Mouse (Mus musculus): Measurements from ENCODE around the gene Unc5a.

The Unc5a gene

DNA sequence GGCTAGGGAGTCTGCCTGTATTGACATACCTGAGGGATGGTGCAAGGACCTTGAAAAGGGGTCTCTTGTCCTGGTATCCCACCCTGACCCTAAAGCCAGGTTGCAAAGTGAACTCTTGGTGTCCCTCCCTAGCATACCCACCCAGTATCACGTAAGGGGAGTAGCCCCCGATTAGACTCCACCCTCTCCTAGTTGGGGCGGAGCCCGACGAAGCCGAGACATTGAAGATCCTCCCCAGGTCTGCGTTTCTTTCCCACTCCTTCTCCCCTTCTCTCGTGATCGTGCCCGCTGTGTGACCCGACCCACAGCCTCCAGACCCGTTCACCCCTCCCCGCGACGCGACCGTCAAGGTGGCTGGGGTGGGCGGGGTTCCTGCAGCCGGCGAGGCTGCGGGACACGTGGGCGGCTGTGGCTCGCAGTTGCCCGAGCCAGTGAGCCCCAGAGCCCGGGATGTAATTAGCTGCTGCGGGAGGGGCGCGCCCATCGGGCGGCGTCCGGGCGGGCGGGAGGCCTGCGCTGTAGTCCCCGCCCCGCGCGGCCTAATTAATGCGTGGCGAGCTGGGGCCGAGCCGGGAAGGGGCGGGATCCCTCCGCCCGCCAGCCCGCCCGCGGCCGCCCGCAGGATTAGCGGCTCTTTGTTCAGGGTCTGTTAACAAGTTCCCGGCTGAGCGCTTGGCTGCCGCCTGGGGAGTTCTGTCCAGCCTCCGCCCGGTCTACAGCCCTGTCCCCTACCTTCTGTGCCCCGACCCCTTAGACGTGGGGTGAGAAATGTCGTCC, 6.7 kb downstream of the Unc5a start:
- peak; percentile 74 for DNase-seq (ENCODE audit: low read depth, low spot score)

DNA sequence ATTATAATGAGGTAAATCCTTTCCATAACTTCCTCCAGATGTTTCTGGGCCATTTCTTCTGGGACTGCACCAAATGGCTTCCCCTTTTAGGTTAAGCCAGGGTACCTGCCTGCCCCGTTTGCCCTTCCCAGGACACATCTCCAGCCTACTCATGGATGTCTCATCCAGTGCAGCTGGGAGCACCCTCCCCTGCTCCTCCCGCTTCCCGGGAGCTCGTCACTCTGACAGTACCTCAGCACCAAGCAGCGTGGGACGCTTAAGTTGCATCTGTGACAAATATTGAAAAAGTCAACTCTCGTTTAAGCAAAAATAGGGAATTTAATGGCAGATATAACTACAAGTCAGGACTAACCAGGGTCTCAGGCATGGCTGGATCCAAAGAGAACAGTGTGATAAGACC, 8.1 kb downstream of the Unc5a start:
- DNase-seq (ENCODE audit: low read depth, low spot score): no peak

DNA sequence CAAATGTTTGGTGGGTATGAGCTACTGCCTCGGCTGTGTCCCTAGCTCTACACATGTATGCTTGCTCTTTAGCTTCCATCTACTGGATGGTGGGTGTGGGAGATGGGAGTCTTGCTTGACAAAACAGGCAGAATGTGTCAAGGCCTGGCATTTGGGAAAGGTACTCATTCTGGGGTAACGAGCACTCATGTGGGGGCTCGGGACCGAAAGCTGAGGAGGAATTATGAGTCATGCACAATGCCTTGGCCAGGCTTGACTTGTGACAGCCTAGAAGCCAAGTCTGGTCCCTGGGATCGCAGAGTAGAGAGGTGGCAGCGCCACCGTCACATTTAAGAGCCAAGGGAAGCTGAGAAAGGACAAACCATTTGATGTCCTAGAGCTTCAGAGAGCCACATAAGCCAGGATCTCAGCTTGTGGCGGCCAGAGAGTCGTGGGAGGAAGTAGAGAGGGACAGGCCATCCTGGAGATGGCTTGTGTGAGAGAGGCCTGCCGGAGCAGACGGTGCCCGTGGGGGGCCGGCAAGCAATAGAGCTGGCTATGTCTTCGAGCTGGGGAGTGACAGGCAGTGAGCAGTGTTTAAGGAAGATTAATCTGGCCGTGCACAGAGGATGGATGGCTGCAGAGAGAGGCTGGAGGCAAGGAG, 10.0 kb downstream of the Unc5a start:
- no peak for DNase-seq (ENCODE audit: low read depth, low spot score)

DNA sequence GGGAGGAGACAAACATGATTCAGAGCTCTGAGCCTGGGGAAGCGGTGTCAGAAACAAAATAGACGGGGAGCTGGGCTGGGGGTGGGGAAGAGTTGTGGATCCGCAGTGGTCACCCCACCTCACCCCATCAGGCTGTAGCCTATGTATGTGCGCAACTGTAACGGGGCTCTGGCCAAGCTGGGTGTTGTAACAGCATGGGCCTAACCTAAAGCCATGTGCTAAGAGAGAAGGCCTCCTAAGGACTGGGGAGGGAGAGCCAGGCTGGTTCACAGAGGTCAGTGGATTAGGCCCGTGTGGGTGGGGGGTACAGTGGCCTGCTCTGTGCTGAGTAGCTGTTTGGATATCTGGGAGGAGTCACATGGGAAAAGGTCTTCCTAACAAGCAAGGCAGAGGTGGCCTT, 10.6 kb downstream of the Unc5a start:
- no peak for DNase-seq (ENCODE audit: low read depth, low spot score)

DNA sequence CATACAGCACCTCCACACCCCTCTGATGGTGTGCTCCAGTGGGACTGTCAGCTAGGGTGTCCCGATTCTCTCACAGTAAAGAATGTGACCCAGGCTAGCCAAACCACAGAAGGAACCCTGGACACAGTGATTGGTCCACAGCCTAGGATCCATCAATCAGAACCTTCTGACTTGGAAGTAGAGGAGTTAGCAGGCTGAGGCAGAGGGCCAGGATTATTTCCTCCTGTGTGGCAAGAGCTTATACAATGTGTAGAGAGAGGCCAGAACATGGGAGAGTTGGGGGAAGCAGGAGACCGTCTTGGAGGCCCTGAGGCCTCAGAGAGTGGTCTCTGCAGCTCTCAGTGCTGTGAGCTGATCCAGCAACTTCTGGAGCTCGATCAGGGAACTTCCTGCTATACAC, 11.3 kb downstream of the Unc5a start:
- no peak for DNase-seq (ENCODE audit: low read depth, low spot score)

DNA sequence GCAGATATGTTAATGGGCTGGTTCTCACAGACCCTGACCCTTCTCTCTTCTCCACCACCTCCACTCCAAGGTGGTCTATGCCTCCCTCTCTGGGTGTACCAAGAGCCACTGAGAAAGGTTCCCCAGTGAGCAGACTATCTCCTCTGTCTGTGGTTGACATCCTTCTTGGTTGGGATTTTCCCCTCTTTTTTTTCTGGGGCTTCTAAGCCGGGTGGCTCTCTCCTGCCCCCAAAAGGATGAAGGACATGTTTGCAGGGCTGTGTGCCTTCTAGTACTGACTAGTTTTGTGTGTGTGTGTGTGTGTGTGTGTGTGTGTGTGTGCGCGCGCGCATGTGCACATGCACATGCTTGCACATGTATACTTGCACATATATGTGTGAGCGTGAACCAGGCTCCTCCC, 16.0 kb downstream of the Unc5a start:
- no peak for DNase-seq (ENCODE audit: low read depth, low spot score)

DNA sequence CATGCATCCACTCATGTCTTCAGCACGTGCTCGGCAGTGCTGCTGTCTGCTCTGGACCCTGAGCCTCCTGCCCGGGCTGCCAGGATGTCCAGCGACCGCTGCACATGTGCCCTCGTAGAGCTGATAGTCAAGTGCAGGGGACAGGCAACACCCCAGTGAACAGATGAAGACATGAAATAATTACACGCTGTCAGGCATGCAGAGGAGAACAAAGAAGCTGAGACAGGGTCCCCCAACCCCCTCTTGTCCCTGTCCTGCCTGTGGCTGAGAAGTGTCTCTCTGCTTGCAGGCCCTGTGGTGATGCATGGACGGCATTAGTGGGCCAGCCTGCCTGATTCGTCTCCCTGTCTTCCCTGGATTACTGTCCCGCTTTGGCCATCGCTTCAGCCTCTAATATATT, 18.3 kb downstream of the Unc5a start:
- DNase-seq (ENCODE audit: low read depth, low spot score): no peak

DNA sequence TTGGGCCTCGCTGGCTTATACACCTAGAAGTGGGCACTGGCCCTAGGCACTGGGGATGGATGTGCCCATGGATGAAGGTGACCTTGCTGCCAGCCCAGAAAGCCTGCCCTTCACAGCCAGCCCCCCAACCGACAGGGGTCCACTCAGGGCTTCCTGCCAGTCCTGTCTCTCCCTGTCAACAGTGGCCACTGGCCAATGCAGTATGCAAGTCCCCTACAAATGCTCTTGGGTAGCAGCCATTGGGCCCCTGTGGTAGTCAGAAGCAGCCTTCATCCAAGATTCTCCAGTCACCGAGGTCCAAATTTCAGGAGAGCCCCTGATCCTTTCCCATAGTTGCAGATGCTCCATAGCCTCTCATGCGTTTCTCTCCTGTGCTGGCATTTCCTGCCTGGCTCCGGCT, 19.4 kb downstream of the Unc5a start:
- no peak for DNase-seq (ENCODE audit: low read depth, low spot score)

DNA sequence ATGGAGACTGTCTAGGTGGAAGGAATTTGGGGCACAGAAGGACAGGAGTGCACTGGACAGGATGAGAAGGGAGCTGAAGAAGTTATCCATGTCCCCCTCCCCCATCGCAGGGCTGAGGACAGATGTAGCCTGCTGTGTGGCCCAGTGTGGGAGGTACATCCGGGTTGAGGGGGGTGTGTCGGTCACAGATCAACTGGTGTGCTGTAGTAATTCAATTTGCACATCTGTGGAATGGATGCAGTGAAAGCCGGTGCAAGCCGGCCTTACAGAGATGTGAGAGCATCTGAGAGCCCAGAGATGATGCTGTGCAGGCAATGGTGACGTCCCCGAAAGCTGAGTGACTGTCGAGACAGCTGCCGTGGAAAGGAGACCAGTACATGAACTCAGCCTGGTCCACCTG, 20.3 kb downstream of the Unc5a start:
- DNase-seq (ENCODE audit: low read depth, low spot score): no peak

DNA sequence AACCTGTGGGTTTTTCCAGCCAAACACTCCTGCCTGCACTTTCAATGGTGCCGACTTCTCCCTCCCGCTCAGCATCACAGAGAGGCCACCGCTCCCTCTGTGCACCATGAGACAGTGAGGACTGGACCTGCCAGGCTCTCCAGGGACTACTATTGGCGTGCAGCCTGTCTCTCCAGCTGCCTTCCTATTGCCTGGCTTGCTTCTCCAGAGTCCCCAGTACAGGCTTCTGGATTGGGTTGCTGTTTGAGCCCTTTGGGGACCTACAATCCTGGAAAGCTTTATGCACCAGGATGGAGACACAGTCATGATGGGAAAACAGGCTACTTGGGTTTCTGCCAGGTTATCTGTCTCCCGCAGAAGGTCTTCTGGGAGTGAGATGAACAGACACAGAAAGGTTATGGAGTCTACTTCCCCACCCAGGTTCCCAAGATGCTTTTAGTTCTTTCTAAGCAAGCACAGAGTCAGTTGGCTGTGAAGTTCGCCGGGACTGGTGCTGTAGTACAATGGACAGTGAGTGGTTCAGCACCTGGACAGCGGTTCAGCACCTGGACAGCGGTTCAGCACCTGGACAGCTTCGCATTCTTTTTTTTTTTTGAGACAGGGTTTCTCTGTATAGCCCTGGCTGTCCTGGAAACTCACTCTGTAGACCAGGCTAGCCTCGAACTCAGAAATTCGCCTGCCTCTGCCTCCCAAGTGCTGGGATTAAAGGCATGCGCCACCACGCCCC, 21.5 kb downstream of the Unc5a start:
- peak; percentile 60 for DNase-seq (ENCODE audit: low read depth, low spot score)

DNA sequence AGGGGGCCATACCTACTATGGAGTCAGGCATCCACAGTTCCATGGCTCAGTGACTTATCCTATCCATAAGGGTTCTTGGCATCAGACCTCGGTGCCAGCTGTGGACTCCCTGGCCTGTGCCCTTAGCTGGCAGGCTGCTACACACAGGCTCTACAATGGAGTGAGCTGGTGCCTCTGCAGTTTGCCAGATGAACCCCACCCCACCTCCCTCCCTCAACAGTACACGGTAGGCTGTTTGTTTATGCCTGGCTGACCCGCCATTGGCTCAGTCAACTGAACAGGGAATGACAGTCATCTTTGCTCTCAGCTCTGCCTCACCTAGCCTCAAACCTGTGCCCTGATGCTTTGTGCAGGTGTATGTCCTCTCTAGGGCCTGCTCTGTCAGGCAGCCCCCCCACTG, 26.3 kb downstream of the Unc5a start:
- DNase-seq (ENCODE audit: low read depth, low spot score): no peak

DNA sequence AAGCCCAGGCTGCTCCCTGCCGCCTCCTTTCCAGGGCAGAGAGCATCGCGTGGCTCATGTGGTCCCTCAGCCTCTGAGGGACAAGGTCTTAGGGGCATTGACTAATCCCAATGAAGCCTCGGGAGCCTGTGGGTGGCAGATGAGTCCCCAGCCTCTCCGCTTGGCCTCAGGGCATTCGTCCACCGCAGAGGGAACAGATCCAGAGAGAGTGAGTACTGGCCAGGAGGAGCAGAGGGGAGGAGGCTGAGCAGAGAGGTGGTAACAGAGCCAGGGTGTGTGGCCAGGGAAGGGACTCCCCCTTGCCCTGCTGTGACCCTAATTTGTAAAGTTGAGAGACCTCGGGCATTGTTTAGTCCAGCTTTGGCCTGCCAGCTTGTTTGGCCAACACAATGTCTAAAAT, 29.6 kb downstream of the Unc5a start:
- DNase-seq (ENCODE audit: low read depth, low spot score): no peak

DNA sequence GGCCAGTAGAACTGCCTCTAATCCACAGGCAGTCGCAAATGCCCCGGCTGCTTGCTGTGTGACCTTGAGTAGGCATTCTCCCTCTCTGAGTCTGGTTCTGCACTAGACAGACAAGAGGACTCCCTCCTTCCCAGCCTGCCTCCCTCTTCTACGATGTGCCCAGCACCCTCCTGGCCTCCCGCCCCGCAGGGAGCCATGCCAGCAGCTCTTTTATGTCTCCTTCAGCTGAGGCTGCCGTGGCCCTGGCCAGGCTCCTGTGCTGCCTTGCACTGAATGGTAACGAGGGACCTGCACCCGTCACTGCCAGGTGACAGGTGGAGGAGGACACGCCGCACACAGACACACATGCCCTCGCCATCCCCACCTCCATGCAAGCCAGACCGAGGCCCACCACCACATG, 31.7 kb downstream of the Unc5a start:
- DNase-seq (ENCODE audit: low read depth, low spot score): no peak

DNA sequence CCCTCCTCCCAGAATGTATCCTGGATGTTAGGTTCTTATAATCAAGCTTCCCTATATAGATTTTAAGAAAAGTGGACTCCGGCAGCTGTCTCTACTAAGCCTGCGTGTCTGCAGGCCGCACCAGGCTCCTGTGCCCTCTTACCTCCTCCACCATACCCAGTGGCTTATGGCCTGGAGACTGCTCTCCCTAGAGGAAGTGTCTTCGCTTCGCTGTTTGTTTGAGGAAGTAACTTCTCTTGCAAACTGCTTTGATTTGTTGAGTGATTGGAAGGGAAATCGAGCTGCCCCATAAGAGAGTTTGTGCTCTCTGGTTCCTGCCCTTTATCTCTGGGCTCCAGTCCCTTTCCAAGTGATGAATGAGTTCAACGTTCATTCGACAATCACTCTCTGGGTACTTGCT, 33.8 kb downstream of the Unc5a start:
- no peak for DNase-seq (ENCODE audit: low read depth, low spot score)

DNA sequence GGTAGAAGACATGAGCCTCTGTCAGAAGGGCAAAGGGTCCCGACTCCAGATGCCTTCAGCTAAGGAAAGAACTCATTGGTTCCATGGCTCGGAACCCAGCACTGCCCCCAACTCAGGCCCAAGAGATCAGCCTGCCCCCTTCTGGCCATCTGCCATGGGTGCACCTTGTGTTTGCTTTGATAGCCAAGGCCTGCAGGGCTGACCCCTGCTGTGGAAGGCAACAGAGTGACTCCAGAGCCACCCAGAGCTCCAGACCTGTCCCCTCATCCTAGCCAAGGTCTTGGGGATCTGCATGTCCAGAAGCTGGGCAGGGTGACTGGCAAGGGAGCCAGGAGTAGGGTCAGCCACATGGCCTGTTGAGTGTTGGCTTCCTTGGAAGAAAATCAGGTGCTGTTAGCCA, 34.4 kb downstream of the Unc5a start:
- peak; percentile 64 for DNase-seq (ENCODE audit: low read depth, low spot score)

DNA sequence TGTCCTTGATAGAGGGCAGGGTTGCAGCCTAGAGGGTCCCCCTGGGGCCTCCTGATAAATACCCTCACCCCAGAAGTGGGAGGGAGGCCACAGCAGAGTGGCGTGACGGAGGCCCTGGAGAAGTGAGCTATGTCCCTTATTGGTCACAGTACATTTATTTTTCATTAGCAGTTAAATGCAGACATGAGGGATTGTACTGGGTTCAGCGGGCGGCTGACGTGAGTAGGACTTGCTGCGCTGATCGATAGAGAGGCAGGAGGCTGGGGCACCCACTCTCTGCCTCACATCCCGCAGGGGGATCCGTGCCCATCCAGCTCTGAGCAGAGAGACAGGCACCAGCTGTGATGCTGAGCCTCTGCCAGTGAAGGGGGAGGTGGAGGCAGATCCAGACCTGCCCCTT, 38.2 kb downstream of the Unc5a start:
- no peak for DNase-seq (ENCODE audit: low read depth, low spot score)

DNA sequence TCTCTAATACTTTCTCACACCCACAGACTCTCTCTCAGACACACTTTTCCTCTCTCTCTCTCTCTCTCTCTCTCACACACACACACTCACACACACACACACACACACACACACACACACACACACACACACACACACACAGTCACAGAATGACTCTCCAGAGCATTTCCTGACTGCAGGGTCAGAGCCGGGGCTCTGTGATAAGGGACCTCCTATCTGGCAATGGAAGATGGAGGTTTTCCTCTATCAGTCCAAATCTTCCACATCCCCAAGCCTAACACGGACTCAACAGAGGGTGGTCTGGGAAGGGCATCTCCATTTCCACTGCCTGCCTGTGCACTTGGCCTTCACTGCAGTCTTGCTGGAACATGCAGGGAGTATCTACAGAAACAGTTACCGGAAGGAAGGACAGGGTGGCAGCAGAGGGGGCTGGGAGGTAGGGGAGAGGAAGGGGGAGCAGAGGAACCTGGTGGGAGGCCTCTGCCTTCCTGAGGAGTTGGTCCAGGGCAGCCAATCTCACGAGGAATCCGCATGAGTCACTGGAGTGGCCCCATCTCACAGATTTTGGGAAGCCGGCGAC, 39.1 kb downstream of the Unc5a start:
- no peak for DNase-seq (ENCODE audit: low read depth, low spot score)

DNA sequence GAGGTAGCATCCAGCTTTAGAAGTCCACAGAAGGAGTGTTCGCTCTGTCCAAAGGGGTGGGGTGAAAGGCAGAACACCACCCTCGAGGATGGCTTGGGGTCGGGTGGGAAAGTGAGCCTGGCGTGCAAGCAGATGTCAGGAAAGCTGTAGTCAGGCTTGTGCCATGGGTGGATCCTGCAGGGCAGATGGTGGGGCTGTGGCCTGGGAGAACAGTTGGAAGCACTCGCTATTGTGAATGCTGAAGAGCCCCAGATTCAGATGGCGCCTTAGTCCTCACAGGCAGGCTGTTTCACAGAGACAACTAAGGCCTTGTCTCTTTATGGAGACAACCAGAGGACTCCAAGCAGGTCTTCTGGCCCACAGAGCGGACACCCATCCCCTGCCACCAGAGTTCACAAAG, 43.0 kb downstream of the Unc5a start:
- no peak for DNase-seq (ENCODE audit: low read depth, low spot score)

DNA sequence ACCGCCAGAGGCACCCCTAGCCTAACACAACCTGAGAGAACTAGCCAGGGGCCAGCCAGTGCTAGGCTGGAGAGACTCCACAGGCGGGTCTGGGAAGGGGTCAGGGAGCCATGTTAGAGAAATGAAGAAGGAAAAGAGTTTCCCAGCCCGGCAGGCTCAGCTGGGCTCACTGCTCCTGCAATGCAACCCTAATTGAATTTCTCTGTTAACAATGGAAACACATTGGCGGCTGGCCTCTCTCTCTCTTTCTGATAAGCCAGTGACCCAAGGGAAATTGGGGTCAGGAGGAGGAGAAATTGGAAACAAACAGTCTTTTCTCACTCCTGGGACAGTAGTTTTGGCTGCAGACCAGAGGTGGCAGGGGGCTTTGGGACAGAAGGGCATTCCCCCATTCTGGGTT, 45.4 kb downstream of the Unc5a start:
- no peak for DNase-seq (ENCODE audit: low read depth, low spot score)

DNA sequence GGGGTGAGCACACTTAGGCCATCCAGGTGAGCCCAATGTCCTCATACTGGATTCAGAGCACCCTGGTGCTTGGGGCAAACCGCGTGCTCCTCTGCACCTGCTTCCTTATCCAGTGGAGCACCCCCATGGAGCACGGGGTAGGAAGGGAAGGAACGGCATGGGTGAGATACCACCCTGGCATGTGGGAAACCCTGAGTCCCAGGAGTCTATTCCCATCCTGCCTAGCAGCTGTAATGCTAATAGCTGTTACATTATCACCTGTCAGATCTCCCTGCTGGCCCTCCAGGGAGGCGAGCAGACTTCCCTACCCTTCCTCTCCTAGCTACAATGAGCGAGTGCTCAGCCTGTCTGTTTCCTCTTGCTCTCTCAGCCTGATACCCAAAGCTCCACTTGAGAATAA, 46.0 kb downstream of the Unc5a start:
- DNase-seq (ENCODE audit: low read depth, low spot score): no peak

DNA sequence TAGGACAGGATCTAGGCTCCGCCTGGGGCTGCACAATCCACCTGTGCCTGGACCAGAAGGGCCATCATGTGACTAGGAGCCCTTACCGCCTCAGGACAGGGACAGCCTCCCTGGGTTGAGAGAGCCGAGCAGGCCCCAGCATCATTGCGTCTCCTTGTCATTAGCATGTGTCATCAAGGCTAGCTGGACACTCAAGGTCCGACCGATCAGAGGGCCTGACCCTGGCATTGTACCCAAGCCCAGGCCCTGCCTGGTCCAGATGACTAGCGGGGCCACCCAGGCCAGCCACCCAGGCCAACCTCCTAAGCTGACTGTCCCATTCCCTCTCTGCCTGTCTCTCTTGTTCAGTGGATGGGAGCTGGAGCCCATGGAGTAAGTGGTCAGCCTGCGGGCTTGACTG, 48.4 kb downstream of the Unc5a start:
- DNase-seq (ENCODE audit: low read depth, low spot score): no peak

DNA sequence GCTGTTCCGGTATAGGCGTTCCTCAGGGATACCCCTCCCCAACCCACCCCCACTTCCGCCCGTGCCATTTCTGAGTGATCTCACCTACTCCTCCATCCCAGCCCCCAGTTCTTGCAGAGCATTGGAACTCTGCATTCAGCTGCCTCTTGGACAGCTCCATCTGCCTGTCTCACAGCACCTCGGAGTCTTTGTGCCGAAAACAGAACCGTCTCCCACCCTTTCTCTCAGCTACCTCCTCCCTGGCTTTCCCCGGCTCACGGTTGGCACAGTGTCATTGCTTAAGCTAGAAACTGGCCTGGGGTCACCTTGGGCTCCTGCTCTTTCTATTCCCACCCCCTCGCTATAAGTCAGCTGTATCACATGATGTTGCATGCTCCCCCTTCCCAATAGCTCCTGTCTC, 51.2 kb downstream of the Unc5a start:
- DNase-seq (ENCODE audit: low read depth, low spot score): no peak

DNA sequence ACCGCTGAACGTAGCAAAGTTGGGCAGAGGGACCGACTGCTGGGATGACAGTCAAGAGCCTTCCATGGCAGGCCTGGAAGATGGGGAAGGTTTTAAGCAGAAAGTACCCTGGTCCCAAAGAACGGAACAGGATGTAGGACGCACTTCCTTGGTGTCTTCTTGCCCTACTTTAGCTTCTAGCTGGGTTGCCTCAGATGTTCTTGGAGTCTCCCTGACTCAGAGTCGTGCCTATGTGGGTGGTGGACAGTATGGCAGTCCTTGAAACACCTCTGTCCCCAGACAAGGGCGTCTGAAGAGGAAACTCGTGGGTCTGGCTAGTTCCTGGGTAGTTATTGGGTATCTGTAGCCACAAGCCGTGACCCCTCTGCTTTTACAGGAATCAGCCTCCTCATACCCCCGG, 52.9 kb downstream of the Unc5a start:
- no peak for DNase-seq (ENCODE audit: low read depth, low spot score)
